Comparison of ENCODE assay signal across 19 mouse cellular contexts in the genomic region with DNA sequence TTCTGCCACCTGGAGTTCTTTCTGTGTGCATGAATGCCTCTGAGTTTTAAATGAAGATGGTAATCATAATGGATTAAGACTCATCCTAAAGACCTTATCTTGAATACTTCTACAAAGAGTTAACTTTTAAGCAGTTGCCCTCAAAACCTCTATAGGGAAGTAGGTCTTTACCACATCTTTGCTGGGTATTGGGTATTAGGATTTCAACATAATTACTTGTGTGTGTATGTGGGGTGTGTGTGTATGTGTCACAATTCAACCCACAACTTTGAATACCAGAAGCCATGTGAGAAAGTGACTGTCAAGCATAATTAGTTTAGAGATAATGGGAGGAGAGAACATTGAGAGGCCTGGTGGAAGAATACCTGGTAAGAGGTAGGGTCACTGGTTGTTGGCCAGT.
DNase-seq lines count a peak whose midpoint lies in the region; ATAC-seq and TF ChIP-seq lines count a peak whose summit lies in the region.
"Had no signal": no experiment of that assay in that cellular context is flagged by ENCODE, and none has a peak within 500 bp of the region (broad histone marks: within the 10 kb centered on the region; RNA-seq: fewer than 3 reads in every experiment).

No protein-coding gene starts in this region.

- H3K27me3 ChIP-seq in forebrain, postnatal 0 days (ENCODE audit: insufficient read depth, low read length), result no peaks in the 10 kb centered on the region
- H3K27me3 ChIP-seq: embryonic facial prominence, embryonic 12.5 days; forebrain, embryonic 13.5 days; forebrain, embryonic 15.5 days had no signal

- H3K4me3 ChIP-seq in forebrain, postnatal 0 days (ENCODE audit: low read depth, low read length), result no peak overlapping the region
- no peak overlapping the region for H3K4me3 ChIP-seq in layer of hippocampus, adult 2 months
- H3K4me3 ChIP-seq: embryonic facial prominence, embryonic 12.5 days; forebrain, embryonic 13.5 days; forebrain, embryonic 15.5 days had no signal

- TF ChIP-seq CTCF in forebrain, postnatal 0 days (IDR thresholded peaks at IDR 0.05; ENCODE audit: low read depth), result no peak
- no peak for TF ChIP-seq CTCF in layer of hippocampus, adult 2 months (conservative IDR thresholded peaks at IDR 0.05)

- peak; percentile 77 for ATAC-seq in common myeloid progenitor, adult 5-6 weeks (replicated peaks; ENCODE audit: low read depth, poor library complexity, severe bottlenecking)
- peak; percentile 99 for ATAC-seq in megakaryocyte, adult 5-6 weeks (ENCODE audit: poor library complexity, severe bottlenecking)
- ATAC-seq in monocyte, adult 5-6 weeks (replicated peaks; ENCODE audit: insufficient number of reproducible peaks, low FRiP score, low TSS enrichment, poor library complexity, severe bottlenecking), result 0 out of 2 replicates have a peak, but pooled peaks have one; percentile 40
- ATAC-seq in forebrain, postnatal 0 days, result no peak
- ATAC-seq: forebrain, embryonic 13.5 days; forebrain, embryonic 15.5 days had no signal

- no peak overlapping the region for H3K4me2 ChIP-seq in forebrain, postnatal 0 days (ENCODE audit: low read depth)
- H3K4me2 ChIP-seq: embryonic facial prominence, embryonic 12.5 days; forebrain, embryonic 13.5 days; forebrain, embryonic 15.5 days had no signal

- DNase-seq in 416B (ENCODE audit: low read depth), result peak; percentile 61
- no peak for DNase-seq in kidney, postnatal 36 days
- no peak for DNase-seq in forebrain, postnatal 0 days
- no peak for DNase-seq in layer of hippocampus, adult 2 months (ENCODE audit: low spot score in 2 of 2)
- DNase-seq: adrenal gland, adult 2 months; adrenal gland, postnatal 10 days; adrenal gland, postnatal 25 days; cerebellum, adult 11-12 months; cerebellum, adult 2 months; cerebellum, adult 9-10 months; cerebellum, postnatal 10 days; cerebellum, postnatal 25 days; embryo, embryonic 11 days had no signal

- no peak overlapping the region for H3K9ac ChIP-seq in forebrain, postnatal 0 days
- H3K9ac ChIP-seq: embryonic facial prominence, embryonic 12.5 days; forebrain, embryonic 13.5 days; forebrain, embryonic 15.5 days had no signal

- H3K36me3 ChIP-seq in forebrain, postnatal 0 days (ENCODE audit: insufficient read depth), result no peaks in the 10 kb centered on the region
- H3K36me3 ChIP-seq: embryonic facial prominence, embryonic 12.5 days; forebrain, embryonic 15.5 days had no signal

- H3K27ac ChIP-seq in forebrain, postnatal 0 days (ENCODE audit: low read depth, low read length), result no peak overlapping the region
- no peak overlapping the region for H3K27ac ChIP-seq in layer of hippocampus, adult 2 months
- H3K27ac ChIP-seq: embryonic facial prominence, embryonic 12.5 days; forebrain, embryonic 13.5 days; forebrain, embryonic 15.5 days had no signal

- no peaks in the 10 kb centered on the region for H3K4me1 ChIP-seq in forebrain, postnatal 0 days (ENCODE audit: insufficient read depth)
- H3K4me1 ChIP-seq: embryonic facial prominence, embryonic 12.5 days; forebrain, embryonic 13.5 days; forebrain, embryonic 15.5 days had no signal

- no peaks in the 10 kb centered on the region for H3K9me3 ChIP-seq in forebrain, postnatal 0 days (ENCODE audit: low read length)
- H3K9me3 ChIP-seq: embryonic facial prominence, embryonic 12.5 days; forebrain, embryonic 13.5 days; forebrain, embryonic 15.5 days had no signal
